Mouse (Mus musculus): ENCODE results near the gene Stra6.

The Stra6 gene

DNA sequence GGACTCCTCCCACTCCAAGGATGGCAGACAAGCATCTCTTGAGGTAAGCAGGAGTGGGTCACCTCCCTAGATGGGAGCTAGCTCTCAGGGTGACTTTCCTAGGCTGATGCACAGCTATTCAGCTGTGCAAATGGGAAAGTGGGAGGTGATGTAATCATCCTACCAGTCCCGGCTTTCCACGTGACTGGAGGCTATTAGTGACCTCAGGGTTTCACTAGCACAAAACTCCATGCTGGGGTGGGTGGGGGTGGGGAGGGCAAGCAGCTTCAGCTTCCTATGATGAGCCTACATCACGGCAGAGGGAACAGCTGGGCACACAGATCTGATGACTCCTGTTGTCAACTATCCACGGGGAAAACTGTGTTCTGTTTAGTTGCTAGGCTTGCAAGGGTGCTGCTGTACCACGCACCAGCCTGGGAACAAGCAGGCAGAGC is 111.2 kb downstream of the Stra6 start:
- DNase-seq (ENCODE audit: low spot score): no peak

DNA sequence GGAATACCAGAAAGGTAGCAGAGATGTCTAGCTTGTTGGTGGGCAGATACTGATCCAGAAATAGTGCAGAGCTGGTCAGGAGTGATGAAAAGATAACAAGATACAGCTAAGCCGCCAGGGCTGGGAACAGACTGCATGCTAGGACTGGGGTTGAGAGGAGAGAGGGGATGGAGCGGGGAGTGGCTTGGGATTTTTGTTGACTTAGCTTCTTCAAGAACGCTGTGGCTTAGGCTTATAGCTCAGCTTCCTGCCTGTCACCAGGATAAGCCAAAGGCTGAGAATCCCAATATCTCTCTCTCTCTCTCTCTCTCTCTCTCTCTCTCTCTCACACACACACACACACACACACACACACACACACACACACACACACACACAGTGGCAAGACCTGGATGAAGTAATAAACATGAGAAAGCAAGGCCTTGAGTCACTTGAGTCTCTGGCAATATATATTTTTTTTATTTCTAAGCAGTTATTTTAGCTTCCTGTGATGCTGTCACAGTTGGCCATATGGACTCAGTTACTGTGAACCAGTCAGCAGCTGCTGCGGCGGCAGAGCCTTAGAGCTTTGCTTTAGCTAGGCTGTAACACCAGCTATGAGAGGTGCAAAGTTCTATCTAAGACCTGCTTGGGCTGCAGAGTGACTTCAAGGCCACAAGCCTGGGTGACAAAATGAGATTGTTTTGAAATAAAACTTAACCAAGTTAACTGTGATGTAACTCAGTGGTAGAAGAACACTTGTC is 112.3 kb downstream of the Stra6 start:
- DNase-seq (ENCODE audit: low spot score): no peak

DNA sequence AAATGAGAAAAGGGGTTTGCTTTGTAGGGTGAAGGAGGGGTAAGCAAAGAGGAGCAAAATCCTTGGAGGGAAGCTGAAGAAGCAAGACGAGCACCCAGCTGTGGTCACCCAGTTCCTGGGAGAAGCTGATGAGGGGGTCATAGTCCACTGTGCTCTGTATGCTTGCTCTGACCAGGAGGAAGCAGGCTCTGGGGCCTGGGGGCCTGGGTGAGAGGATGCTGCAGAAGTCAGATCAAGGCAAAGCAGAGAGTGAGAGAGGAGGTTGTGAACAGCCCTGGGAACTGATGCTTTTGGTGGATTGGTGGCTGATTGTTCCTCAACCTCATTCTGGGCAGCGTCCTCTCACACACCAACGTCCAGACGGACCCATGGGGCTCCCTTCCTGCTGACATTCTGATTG is 113.6 kb downstream of the Stra6 start:
- DNase-seq (ENCODE audit: low spot score): no peak

DNA sequence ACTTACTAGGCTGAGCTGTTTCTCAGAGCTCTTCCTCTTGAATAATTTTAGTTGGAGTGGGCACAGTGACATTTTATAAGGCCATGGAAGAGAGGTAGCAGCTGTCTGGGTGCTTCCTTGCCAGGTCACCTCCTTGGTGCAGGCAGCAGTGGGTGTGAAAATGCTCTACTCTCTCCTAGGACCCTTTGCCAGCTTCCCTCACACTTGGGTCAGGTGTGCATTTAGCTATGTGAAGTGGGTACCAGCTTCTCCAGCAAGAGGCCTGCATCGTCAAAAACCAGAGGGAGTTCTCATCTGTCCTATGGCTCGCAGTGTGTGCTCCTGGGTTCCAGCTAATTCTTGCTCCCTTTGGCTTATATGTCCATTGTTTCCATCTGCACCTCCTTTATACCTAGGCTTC is 115.8 kb downstream of the Stra6 start:
- DNase-seq (ENCODE audit: low spot score): no peak

DNA sequence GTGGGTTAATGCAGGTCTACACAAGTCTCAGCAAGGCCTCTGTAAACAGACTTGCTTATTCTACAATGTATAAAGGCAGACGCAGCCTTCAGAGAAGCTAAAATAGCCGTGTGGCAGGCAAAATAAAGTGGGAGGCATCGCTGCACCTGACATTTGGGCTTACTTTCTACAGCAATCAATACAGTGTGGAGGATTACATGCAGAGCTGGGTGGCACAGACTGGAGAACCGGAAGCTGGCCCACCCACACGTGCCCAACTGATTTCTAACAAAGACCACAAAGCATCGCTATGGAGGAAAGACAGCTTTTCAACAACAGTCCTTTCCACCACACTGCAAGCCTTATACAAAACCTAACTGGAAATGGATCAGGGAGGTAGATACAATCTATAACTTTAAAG is 120.9 kb downstream of the Stra6 start:
- no peak for DNase-seq (ENCODE audit: low spot score)

DNA sequence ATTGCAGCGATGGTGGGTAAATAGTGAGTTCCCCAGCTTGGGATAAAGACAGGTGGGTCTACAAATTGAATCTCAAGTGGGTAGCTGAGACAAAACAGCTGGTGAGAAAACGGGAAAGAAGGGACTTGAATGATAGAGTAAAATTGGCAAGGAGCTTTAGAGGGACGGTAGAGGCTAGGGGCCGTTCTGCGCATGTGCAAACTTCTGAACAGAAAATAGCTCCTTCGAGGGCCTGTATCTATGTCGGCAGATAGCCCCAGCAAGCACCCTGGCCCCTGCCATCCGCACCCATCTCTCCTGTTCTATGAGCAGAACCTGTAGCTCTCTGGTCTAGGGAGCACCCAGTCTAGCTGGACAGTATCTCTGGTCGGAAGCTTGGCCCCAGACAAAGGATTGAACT is 130.6 kb downstream of the Stra6 start:
- no peak for DNase-seq (ENCODE audit: low spot score)

DNA sequence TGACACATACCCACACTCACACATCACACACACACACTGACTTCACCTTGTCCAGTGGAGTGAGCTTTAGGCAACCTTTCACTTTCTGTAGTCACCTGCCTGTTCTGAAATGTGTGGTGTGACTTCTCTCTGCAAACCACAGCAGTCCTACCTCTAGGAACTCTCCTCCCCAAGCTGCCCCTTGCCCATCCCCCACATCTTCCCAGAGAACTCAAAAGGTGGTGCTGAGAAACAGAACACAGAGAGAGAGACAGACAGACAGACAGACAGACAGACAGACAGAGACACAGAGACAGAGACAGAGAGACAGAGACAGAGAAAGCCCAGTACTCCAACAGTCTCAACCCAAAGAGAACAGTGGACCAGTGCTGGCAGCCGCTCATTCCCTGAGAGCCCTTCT is 132.1 kb downstream of the Stra6 start:
- DNase-seq (ENCODE audit: low spot score): no peak

DNA sequence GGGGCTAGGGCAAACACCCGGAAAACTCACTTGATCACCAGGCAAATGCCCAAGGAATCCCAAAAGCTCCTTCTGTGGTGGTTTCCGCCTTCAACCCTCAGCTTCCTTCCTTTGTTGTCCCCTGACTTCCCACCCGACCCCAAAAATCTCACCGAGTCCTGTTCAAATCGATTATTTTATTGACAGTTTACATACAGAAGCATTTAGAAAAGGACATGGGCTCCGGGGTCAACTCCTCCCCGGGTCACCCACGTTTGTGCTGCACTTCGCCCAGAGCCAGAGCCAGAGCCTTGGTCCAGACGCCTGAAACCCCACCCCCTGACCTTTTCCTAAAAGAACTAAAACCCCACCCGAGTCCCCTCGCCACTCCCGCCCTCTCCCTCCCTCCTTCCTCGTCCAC is 132.6 kb downstream of the Stra6 start:
- DNase-seq (ENCODE audit: low spot score): no peak

DNA sequence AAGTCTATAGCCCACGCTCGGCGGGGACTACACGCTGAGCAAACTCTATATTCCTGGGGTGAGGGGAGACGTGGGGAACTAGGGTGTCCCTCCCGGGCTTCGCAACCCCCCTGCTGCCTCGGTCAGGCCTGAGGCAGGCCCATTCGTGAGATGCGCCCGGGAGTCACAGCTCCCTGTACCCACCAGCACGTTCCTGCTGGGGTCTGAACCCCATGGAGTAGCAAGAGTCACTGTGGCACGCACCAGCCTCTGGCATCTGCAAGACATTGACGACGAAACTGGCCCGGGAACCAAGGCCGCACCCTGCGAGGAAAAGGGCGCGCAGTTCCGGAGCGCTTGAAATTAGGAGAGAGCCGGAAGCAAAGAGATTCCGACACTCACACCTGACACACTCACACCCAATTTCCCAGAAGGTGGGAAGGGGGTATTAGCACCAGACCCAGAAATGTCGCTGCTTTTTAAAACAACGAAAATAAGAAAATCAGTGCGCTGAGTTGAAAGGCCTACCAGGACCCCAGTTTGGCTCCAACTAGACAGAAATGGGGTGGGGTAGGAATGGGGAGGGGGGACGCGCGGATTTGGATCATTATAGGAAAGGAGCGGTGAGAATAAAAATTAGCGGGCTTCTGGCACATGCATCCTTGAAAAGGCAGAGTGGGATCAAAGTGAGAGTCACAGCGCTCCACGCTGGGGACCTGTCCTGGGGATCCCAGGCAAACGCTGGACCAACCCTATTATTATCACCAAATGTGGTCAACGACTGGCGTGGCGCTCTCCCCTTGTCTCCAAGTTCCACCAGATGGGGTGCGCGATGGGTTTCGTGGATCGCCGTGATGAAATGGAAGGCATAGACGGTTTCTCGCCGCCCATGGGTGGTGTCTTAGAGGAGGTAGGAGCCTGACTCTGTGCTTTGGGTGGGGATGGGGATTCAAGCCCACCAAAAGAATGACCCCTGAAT is 133.3 kb downstream of the Stra6 start:
- DNase-seq (ENCODE audit: low spot score): no peak

DNA sequence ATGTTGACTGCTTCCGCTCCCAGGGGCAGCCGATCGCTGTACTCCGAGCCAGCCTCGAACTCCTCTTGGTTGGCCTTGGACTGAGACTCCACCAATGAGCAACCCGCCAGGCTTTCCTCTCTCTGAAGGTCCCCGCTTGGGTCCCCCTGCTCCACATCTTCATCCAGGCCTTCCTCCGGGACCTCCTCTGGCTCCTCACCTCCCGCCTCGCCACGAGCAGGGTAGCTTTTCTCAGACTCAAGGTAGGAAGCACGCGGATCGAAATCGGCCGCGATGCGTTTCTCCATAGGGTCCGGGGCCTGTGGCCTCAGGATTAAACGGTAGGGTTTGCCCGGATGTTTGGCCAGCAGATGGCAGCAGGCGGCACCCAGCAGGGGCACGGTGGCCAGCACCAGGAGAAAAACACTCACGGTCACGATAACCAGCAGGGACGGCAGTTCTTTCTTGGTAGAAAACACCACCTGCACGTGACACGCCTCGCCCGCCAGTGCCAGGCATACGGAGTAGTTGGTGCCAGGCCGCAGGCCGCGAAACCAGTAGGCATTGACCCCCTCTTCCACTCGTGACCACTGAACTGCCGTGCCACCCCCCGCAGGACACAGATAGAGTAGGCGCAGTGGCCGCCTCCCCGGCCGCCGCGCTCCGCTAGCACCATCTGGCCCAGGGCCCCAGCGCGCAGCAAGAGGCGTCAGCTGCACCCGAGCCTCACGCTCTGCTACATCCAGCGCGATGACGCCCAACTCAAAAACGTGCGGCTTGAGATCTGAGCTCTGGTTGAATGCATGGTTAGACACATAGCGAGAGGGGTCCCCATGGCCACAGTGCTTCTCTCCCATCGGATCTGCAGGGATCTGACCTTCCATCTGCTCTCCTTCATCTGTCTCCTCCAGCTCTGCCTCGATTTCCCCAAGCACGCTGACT is 134.5 kb downstream of the Stra6 start:
- DNase-seq (ENCODE audit: low spot score): no peak

DNA sequence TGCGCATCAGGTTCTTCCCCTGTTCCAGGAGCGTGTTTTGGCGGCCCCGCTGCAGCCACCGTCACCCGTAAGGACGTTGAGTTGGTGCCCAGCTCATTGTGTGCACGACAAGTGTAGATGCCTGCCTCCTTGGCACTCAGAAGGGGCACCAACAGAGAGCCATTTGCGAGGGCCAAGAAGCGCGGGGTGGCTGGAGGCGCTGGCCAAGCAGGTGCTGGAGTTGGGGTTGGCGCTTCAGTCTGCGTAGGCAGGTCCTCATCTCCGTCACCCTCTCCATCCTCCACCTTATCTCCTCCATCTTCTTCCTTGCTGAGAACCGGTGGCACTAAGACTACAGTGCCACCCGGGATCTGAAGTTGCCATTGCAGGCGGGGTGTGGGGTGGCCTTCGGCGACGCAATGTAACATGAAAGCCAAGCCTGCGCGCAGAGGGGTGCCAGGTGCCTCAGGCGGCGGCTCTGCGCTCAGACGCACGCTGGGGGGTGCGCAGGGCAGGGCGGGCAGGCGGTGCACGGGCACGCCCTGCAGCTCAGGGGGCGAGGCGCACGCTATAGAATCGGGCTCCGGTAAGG is 135.3 kb downstream of the Stra6 start:
- DNase-seq (ENCODE audit: low spot score): no peak

DNA sequence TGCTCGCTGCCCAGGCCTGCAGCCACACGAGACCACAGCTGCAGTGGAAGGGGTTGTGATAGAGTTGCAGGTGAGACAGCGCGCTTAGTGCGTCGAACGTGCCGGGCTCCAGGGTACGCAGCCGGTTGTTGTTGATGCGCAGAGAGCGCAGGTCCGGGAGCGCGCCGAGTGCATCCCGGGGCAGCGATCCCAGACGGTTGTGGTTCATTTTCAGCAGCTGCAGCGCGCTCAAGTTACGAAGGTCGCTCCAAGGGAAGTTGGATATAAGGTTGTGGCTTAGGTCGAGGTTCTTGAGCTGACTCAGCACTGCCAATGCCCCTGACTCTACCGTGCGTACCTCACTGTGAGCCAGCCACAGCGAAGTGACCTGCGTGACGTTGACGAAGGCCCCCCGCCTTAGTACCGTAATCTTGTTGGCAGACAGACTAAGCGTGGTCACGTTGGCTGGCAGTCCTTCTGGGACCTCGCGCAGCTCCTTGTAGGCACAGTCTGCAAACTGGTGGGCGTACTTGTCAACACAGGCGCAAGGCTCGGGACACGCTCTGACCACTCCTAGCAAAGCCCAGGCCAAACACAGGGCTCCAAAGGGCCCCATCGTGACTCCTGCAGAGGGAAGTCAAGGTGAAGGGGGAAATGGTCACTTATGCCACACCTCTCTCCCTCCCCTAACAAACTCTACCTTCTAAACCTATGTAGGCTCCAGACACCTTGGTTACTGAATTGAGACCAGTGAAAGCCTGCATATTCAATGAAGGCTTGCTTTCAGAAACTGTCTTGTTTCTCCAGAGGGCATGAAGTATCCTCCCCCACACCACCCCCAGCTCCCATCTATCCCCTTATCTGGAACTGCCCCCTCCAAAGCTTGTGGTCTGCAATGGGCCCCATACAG is 136.0 kb downstream of the Stra6 start:
- no peak for DNase-seq (ENCODE audit: low spot score)

DNA sequence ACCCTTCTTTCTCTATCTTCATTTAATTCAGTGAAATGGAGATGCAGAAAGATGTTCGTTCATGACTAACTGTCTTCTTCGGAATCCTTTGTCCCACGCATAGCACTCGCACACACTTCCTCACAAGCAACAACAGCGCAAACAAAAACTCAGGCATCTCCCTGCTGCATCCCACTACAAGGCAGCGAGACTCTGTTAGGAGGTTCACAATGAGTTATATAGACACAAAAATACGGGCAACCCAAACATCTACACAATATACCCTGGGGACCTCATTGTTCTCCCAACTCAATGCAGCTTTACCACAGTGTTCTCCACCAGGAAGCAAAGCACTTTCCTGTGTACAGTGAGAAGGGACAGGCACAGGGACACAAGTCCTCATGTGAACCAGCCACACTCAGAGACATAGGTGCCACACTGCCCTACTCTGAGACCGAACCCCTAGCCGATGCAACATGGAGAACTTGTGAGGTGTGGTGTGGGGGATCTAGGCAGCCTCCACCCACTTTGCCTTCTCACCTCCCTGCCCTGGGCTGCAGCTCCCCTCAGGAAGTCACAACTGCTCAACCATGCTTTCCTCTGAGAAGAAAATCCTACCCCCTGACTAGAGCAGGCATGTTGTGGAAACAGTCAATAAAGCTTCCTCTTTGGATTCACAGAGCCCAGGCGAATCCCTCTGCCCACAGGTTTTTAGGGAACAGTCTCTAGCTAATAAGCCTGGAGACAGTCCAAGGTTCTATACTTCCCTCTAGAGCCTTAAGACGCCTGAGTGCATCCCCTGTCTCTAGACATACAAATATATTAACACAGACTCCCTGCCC is 136.9 kb downstream of the Stra6 start:
- DNase-seq (ENCODE audit: low spot score): no peak

DNA sequence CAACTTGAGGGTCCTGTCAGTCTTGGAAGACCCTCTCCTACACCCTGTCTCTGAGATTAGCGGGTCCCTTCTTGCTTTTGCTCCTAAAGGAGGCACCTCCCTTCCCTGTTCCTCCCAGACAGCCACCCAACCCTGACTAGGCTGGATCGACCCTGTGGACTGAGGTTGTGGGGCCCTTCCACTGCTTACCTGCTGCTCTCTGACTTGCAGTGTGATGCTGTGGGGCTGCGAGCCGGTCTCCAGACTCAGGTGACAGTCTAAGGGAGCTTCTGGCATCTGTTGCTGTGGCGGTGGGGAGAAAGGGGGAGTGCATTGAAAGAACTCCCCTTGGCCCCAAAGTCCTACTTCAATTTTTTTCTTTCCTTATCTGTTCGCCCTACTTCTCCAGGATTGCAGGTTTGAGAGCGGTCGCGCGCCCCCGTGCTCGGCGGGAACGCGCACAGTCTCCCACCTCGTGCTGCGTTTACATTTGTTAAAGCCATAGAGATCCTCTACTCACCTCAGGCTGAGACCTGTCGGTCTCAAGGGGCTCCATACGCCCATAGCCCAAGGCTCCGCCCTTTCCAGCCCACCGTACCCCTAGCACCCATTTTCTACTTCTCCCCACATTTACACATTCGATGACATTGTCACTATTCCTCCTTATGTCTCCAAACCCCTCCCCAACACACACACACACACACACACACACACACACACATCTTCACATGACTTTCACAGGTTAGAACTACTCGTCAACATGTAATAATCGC is 137.7 kb downstream of the Stra6 start:
- DNase-seq (ENCODE audit: low spot score): no peak

DNA sequence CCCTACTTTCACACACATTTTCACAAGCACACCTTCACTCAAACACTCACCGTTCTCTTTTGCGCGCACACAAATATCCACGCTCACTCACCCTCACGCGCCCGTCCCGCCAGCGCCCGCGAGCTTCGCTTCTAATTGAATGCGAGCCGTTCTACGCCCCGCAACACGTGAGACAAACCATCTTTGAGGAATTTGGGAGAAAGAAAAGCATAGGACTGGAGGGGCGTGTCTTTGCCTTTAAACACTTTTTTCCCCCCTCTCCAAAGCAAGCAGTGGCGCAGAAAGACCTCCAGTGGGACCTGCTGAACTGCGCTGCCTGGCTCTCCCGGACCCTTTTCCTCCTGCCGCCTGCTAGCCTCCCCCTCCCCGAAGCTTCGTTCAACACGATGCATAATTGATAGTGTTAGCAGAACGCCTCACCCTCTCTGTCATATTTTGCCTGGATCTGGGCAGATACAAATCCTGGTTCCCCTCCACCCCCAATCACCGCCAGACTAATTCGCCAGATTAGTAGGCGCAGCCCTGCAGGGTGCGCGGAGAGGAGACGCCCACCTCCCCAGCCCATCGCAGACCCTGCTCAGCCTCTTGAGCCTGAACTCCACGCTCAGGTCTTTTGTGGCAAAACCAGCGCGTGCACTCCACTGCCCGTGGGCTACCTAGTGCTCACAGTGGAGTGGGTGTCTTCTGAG is 138.4 kb downstream of the Stra6 start:
- no peak for DNase-seq (ENCODE audit: low spot score)

DNA sequence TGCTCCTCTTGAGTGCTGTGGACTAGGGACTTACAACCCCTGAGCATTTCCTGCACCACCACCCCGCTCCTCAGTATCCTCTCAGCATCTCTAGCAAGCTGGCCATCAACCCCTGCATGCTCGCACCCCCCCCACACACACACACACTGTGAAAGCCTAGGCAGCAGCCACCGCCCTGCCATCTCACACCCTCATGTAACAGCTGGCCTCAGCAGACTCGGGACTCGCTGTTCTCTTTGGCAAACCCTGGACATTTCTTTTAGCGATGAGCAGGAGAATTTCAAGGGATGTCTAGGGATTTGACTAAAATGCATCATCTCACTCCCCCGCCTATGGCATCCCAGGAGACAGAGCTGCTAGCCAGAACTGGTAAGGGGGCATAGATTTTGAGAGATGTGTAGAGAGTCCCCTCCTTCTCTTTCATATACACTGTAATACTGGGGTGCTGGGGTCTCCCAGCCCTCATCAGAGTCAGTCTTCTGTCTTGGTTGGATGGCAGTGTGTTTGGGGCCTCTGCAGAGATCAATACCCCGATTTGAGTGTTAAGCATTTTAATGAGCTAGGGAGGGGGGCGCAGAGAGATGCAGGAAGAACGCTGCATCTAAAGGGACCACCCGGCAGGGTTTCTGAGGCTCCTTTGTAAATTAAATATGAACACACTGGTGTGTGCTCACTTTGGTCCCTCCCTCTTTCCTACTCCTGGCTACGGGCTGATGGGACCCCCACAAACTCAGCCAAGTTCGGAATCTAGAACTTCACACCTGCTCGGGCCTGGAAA is 139.3 kb downstream of the Stra6 start:
- DNase-seq (ENCODE audit: low spot score): no peak
